Mouse (Mus musculus) urinary bladder, postnatal 14 days (tissue): ENCODE measurements around the gene Pde3a.

Experiments used
- DNase-seq: peaks from one replicate; pipeline ENCODE4 v3.0.0; 2021; ENCODE audit warnings: low spot score

Gene Pde3a

DNA sequence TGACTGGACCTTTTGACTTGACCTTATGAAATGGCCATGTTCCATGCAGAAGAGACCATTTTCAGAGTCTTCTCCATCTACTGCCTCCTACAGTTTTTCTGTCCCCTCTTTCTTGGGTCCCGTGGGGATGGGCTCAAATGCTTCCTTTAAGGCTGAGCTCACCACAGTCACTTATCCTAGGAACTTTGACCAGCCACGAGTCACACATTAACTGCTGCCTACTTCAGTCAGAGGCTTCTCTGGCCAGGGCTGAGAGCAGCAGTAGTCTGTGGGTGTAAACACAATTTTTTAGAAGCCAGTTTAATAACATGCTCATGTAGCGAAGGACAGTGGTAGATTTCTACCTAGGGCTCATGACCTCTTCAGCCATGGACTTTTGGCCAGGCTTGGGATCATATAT lies 79.0 kb downstream of the Pde3a start:
- DNase-seq, result no peak

DNA sequence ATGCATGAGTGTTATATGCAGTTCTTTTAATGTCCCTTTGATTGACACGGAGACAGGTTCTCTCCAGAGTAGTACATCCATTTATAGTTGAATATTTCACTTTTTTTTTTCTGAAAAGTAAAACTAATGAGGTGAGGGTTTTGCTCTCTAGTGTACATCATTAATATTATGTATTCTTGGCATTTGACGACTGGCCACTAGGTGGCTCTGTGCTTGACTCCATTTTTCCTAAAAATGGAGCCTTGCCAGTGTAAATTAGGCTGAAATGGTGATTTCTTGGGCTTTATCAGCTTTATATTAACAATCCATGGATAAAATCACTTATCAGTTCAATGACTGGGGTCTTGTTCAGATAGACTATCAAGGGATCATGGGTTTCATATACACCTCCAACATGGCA lies 82.4 kb downstream of the Pde3a start:
- no peak for DNase-seq

DNA sequence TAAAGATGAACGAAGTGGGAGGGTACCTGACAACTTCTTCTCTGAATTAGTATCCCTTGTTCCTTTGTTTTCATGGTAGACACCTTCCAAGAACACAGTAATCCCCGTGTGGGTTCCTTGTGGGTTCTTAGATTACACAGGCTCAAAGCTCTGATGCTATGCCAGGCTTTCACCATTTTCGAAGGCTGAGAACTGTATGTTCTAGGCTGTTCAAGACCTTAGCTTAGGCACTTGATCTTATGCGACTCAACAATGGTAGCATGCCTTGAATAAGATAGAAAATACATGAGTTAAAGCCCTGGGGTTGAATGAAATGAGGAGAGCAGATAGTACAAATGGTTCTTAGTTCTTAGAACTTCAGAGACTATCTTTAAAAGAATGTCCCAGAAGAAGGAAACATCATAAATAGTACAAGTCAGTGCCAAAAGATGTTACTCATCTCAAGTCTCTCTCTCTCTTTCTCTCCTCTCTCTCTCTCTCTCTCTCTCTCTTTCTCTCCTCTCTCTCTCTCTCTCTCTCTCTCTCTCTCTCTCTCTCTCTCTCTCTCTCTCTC lies 83.6 kb downstream of the Pde3a start:
- no peak for DNase-seq

DNA sequence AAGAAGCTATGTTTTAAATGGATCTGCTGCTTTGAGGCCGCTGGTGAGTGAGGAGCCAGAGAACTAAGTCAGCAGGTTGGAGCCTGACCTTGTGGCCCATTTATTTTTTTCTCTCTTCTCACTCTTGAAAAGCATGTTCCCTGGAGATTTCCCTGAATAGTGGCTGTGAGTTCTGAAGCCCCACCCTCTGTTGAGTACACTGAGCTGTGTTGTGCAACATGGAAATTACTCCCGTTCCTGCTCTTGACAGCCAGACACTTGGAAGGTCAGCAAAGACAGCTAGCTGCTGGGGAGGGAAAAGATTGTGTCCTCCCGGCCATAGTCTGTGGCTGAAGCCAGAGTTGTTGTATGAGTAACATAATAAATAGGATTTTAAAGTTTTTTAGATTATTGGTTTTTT lies 84.2 kb downstream of the Pde3a start:
- peak; percentile 59 for DNase-seq

DNA sequence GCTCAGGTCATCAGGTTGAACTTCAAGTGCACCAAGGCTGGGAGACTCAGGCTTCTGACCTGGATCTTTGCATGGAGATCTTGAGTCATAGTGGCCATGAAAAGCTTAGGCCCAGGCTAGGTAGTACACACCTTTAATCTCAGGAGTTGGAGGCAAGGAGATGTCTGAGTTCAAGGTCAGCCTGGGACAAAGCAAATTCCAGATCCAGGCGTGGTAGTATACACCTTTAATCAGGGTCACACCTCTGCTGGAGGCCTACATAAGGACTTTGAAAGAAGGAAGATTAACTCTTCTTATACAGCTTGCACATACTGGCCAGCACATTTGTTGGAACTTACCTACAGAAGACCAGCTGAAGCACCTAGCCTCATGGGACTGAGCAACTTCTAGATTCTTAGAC lies 86.8 kb downstream of the Pde3a start:
- no peak for DNase-seq

DNA sequence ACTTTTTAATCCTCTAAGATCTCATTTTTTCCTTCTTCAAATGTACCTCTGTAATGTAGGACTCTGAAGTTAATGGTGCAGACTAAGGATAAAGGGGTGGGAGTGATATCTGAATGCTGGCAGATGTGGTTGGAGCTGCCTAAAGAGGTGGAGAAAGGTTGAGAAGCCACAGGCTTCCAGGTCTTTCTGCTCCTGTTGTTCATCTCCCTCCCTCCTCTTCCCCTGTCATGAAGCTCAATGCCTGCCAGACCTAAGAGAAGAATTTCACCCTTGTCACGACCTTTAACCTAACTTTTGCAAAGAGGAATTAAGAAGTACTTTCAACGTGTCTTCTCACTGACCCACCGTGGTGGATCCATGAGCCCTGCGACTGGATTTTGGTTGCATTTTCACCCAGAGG lies 87.4 kb downstream of the Pde3a start:
- DNase-seq, result no peak

DNA sequence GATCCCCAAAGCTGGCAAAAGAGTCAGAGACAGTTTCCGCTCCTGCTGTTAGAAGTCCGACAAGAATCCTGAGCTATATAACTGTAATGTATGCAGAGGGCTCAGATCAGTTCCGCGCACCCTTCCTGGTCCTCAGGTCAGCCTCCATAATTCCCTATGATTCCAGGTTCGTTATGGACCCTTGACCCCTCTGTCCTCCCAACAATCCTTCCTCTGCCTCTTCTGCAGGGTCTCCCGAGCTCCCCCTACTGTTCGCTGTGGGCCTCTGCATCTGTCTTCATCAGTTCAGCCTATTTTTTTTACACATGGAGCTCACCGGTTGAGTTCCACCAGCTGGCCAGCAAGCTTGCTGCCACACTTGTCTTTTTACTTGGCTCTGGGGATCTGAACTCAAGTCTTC lies 88.6 kb downstream of the Pde3a start:
- DNase-seq, result no peak

DNA sequence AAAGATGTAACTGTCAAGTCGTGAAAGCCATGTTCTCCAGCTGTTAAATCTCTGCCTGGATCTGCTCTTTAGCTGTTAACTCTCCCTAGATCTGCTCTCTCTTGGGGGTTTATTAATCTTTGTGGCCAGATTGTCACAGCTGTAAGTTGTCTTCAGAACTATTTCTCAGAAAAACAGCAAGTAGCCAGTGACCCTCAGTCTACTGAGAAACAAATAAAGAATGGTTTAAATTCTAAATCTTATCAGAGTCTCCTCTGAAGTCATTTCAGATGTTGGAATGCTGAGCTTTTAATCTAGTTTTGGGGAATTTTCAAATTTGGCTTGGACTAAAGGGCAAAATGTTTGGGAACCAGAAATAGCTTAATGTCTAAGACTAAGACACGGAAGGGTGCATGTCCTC lies 92.3 kb downstream of the Pde3a start:
- no peak for DNase-seq

DNA sequence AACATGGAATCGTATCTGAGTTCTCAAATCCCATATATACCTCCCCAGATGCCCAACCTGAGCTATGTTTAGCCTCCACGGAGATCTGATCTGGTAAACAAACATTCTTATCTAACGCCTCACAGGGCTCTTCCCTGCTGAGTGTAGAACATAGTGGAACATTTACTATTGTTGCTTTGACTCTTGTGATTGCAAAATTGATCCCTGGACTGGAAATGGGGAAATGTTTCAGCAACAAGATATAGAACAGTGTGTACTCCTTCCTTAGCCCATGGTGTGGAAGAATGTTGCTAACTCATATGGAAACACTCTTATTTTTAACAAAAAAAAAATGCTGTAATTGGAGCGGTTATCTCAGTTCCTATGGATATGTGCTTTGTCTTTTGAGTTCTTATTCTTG lies 98.8 kb downstream of the Pde3a start:
- no peak for DNase-seq

DNA sequence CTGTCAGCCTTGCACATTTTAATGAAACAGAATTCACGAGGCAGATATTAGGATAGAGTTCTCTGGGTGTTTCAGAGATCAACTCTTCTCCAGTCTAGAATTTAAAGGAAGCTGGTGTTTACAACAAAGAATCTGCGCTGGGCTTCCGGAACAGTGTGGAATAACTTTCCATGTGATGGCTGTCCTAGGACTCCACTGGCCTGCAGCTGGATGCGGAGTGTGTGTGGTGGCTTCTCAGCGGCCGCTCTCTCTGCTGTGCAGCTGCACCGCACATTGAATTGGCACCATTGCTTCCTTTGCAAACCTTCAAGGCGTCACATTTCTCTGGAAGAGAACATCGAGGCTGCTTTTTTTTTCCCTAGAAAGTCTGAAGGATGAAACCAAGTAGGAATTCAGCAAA lies 99.5 kb downstream of the Pde3a start:
- no peak for DNase-seq

DNA sequence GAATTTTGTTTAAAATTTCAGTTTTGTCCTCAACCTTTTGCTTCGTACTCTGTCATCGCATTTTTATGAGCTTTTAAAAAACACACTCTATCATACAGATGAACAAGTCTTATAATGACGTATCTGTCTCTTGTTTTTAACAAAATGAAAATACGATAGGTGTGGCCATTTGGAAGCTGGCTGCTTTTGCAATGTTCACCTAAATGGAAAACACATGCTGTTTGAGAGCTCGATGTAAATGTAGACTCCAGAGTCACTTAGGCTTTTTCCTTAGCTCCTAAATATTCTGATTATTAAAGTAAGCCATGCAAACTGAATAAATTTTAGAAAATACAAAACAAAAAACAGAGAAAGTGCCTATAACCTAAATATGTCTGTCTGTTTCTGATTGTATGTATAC lies 101.2 kb downstream of the Pde3a start:
- DNase-seq, result no peak

DNA sequence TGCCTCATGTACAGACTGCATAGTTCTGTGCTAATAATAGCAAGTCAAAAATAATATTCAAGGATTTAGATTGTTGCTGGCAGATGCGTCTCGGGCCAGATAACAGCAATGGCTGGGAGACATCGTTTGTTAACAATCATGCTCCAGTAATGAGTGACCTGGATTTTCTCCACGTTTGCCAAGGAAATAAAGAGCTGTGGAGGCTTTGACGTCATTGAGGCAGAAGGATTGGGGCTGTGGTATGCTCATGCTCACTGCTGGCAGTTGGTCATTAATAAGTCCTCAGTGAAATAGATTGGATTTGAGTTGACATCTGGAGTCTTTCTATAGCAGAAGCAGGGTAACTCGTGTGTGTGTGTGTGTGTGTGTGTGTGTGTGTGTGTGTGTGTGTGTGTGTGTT lies 103.2 kb downstream of the Pde3a start:
- DNase-seq, result no peak

DNA sequence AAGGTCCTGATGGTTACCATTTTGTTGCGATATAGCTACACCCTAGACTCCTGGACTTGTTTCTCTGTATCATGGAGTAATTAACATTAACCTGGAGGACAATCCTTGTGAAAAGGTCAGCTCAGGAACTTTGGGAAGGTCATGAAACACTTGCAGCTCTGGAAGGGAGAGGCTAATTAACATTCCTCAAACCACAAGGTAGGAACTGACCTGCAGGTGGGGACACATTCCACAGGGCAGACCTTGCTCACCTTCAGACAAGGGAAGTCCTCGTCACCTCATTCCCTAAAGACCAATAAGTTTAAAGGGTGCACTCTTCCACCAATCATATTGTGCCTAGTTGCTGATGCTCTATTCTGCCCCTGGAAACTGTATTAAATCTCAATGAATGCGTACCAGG lies 114.6 kb downstream of the Pde3a start:
- DNase-seq, result no peak

DNA sequence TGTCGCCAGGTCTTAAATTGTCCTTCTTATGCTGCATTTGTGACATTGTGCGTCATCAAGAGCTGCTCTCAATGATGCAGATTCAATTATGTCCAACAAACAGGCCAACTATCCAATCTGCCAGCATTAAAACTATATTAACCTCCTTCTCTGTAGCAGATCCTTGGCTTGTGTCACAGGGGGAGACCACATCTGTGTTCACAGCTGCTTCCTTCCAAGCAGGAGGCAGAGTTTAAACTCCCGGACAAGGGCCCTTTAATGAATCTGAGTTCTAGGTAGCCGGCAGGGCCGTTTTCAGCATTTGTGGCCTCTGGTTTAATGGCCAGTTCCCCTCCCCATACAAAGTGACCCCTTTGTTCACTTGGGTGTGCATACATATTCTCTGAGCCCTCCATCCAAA lies 118.0 kb downstream of the Pde3a start:
- no peak for DNase-seq

DNA sequence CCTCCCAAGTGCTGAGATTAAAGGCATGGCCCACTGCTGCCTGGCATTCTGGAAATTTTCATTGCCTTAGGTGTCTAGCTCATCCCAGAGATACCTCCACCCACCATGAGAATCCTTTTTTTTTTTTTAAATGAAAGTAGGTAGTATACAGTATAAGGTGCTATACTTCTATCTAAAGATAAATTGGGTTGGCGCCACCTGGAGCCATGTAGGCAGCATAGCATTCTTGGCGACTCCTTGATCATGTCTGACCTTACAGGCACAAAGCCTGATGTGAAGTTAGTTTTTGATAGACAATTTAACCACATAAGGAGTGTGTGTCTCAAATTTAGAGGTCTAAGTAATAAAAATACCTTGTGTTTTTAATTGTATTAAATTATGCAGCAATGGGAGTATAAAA lies 123.6 kb downstream of the Pde3a start:
- no peak for DNase-seq

DNA sequence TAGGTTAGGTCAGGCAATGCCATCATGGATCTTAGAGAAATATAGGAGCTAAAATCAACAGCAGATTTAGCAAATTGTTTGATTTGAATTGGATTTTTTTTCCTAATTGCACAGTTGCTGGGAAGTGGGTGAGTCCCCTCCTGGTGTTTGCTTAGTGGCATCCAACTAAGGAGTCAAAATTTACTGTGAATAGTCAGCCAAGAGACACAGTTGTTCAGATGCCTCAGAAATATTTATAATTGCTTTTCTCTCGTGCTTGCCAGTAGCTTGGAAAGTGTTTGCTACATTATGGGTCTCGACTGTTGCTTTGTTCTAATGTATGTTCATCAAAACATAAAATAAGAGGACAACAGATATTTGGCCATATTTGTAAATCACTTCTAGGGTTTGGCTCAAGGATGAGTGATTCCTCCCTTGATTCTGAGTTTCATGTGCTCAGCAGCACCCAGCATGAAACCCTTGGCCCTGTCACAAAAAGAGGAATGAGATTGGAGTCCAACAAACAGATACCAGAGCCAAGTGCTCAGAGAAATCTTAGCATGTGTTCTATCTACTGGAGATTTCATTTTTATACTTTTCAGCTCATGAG lies 125.5 kb downstream of the Pde3a start:
- no peak for DNase-seq

DNA sequence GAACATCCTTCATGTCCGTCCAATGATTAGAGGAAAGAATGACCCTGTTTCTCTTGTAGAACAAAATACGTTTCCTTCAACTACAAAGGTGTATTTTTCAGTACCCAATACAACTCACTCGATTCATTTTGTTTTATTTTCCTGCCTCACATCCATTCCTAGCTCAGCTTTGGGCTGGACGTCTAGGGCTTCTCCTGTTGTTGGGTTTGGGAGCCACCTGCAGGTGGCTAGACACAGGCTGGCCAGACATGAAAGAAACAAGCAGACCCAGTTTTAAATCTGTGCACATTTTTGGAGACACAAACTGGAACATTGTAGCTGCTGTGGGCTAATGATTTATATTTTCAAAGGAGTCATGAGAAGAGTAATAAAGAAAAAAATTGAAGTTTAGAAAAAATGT lies 126.1 kb downstream of the Pde3a start:
- DNase-seq, result no peak

DNA sequence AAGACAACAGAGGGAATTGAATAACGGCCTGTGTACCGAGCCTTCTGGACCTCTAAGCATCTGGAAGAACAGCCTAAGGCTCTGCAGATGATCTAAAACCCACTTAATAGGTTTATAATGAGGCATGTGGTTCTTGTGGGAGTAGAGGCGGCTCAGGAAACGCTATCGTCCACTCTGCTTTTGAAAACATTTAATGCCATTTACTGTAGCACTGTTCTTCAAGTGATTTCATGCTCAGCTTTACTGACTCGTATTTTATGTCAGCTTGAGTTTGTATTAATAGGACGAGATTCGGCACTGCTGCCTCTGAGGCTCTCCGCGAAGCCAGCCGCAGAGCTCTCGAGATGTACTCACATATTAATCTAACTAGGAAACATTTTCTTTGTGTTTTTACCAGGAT lies 131.9 kb downstream of the Pde3a start:
- no peak for DNase-seq

DNA sequence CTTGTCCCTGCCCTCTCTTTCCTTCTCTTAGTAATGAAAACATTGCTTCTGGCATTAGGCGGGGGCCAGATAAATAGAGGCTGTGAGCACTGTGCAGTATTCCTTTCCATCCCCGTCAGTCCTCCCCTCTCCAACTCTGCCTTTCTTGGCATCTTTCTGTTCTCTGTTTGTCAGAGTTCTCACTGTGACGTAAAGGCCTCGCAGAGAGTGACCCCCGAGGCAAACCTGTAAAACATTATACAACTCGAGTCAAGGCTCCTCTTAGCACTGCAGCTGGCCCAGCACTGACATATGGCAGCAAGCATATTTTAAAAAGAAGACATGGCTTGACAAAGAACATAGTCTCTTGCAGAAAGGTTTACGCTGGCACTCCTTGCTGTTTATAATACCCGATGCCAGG lies 132.4 kb downstream of the Pde3a start:
- DNase-seq, result no peak

DNA sequence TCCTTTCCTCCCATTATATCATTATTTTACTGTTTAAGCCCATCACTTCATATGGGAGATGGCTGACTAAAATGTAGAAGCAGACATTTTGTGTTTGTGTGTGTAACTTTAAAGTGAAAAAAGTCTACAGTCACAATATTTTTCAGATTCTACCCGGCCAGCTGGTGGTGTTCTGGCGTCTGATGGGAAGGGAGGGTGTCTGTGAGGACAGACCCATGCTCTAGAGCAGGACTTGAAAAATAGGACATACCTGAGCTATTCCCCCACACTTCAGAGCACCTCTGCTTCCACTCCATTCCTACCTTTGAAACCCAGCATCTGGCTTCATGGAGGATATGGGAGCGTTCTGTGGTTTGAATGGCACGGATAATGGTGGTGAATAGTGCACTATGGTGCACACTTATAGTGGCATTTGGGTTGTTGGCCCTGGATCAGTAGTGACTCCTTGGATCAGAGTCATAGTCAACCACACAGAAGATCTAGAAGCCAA lies 132.9 kb downstream of the Pde3a start:
- no peak for DNase-seq

DNA sequence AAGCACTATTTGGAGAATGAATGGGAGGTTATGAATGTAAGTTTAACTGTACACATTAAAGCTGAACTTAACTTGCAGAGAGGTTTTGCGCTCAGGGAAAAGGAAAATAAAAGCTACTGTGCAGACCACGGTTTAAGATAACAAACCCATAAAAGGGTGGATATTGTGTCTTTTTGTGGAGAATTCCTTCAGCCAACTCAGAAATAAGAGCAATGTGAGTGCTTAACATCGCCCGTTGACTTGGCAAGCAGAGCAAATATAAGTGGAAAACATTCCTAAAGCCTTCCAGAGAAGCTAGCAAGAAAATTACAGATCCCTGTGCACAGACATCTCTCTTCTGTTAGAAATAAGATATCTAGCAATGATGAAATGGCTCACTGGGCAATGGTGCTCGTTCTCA lies 139.0 kb downstream of the Pde3a start:
- DNase-seq, result no peak

DNA sequence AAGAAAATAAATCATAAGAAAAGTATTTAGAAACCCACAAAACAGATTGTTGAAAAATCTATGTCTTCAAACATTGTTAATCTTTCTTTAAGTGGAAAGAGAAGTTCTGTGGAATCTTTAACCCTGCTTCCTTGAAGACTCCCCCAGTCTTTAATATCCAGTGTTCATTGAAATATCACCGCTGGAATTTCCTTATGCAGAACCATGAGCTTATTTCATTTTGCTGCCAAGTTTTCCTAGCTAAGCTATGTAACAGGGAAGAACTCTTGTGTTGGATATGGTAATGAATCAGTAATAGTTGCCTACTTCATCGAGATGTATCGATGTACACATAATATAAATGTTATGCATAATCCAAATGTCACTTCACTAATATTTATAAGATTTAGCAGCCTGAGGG lies 146.9 kb downstream of the Pde3a start:
- no peak for DNase-seq

DNA sequence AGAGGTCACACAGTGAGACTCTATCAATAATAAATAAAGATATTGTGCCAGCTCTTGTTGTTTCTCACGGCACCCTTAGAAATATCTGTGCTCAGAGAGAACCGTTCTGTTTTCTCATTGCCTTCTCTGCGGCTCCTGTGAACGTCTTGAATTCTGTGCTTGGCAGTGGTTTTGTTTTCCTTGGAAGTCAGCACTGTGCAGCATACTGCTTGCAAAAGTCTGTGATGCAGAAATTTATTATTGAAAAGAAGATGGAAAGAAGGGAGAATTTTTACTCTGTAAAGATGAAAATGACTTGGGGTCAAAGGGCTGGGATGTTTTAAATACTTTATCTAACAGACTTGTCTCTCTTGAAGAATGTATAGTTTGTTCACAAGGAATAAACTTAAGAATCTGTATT lies 150.3 kb downstream of the Pde3a start:
- peak; percentile 25 for DNase-seq

DNA sequence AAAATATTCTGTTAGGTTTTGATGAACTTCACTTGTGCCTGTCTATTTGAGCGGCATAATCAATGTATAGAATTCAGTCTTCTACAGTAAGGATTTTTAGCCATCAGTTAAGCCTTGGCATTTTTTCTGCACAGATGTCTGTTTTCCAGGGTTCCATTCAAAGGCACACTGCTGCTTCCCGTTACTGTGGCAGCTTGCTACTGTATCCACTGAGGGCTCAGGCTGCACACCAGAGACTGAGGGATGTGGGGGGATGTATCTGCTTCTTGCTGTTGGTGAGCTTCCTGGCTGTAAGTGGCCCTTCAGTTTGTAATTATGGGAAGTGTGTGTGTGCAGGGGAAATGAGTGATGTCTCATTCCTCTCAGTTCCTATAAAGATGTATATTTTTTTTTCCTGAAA lies 154.9 kb downstream of the Pde3a start:
- no peak for DNase-seq

DNA sequence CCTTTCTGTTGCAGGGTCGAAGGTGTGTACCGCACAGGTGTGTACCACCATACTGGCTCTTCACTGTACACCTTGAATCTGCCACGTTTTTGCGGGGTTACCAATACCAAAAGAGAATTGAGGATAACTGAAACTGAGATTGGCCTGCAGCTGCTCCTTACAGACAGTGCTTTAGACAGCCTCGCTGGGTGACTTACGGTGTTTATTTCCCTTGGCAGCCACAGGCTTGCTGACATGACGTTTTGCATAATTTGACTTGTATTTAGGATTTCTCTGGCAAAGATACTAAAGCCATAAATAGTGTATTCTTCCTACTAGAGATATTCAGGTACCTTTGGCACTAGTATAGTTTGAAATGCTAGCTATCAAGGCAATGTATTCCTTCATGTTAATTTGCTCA lies 155.6 kb downstream of the Pde3a start:
- DNase-seq, result no peak
